Mouse (Mus musculus): ENCODE measurements around the gene Rd3l. TPM values are rescaled to one million over a fixed set of nuclear protein-coding genes. Genes with fewer than 3 reads are reported as not detected.
A peak's percentile ranks its signal among the peaks of the same experiment; 100 is the strongest.
"Not testable (repeated sequence)": the region's sequence is repeated elsewhere in the genome, so short reads cannot be mapped to it uniquely, and the experiment has no call there.

Rd3l gene
- total RNA-seq, 2 experiments from 2014 or later = 0.35 TPM; not detected in 1

GRCm38 (mm10) chr12:111970085-111970484 is 11.0 kb downstream of the Rd3l start:
- DNase-seq (ENCODE audit: low spot score in 2 of 2) = no peak

- DNase-seq (ENCODE audit: low spot score in 2 of 2) = peak; percentile 91 to 97
These were observed 14.4 kb downstream of the Rd3l start, which contains the start of gene Atp5mpl for GRCm38 (mm10) chr12:111966683-111967173. Atp5mpl (minus strand) TSS chr12:111966977.

GRCm38 (mm10) chr12:111963339-111963738 is 17.8 kb downstream of the Rd3l start:
- DNase-seq (ENCODE audit: low spot score in 2 of 2) = no peak

- peak; percentile 44 to 88 for DNase-seq (ENCODE audit: low spot score in 2 of 2)
These were observed 22.8 kb downstream of the Rd3l start for GRCm38 (mm10) chr12:111958101-111958865.

GRCm38 (mm10) chr12:111956173-111956572 is 24.9 kb downstream of the Rd3l start:
- DNase-seq (ENCODE audit: low spot score in 2 of 2) = no peak

- DNase-seq (ENCODE audit: low spot score in 2 of 2) = peak in 1 of 2 experiments; percentile 60
These were observed 29.4 kb downstream of the Rd3l start for GRCm38 (mm10) chr12:111951701-111952100.

- DNase-seq (ENCODE audit: low spot score in 2 of 2) = no peak
These were observed 30.6 kb downstream of the Rd3l start for GRCm38 (mm10) chr12:111950486-111950885.

- DNase-seq (ENCODE audit: low spot score in 2 of 2) = peak in 1 of 2 experiments; percentile 55
These were observed 34.4 kb downstream of the Rd3l start for GRCm38 (mm10) chr12:111946716-111947115.

GRCm38 (mm10) chr12:111945765-111946655 is 35.1 kb downstream of the Rd3l start:
- DNase-seq (ENCODE audit: low spot score in 2 of 2) = not testable (repeated sequence)

GRCm38 (mm10) chr12:111945115-111945514 is 36.0 kb downstream of the Rd3l start:
- DNase-seq (ENCODE audit: low spot score in 2 of 2) = no peak

- not testable (repeated sequence) for DNase-seq (ENCODE audit: low spot score in 2 of 2)
These were observed 36.8 kb downstream of the Rd3l start for GRCm38 (mm10) chr12:111944065-111944987.

GRCm38 (mm10) chr12:111943421-111944064 is 37.6 kb downstream of the Rd3l start:
- no peak for DNase-seq (ENCODE audit: low spot score in 2 of 2)

GRCm38 (mm10) chr12:111938623-111939177 is 42.4 kb downstream of the Rd3l start:
- no peak for DNase-seq (ENCODE audit: low spot score in 2 of 2)

- DNase-seq (ENCODE audit: low spot score in 2 of 2) = no peak
These were observed 44.2 kb downstream of the Rd3l start for GRCm38 (mm10) chr12:111936706-111937550.

- DNase-seq (ENCODE audit: low spot score in 2 of 2) = no peak
These were observed 47.1 kb downstream of the Rd3l start for GRCm38 (mm10) chr12:111933971-111934370.

GRCm38 (mm10) chr12:111933032-111933704 is 47.9 kb downstream of the Rd3l start:
- DNase-seq (ENCODE audit: low spot score in 2 of 2) = no peak

GRCm38 (mm10) chr12:111932513-111932912 is 48.6 kb downstream of the Rd3l start:
- DNase-seq (ENCODE audit: low spot score in 2 of 2) = no peak

GRCm38 (mm10) chr12:111931411-111932025 is 49.6 kb downstream of the Rd3l start:
- DNase-seq (ENCODE audit: low spot score in 2 of 2) = no peak
